Mouse (Mus musculus) left cerebral cortex, postnatal 25 days (tissue): Measurements from ENCODE around the gene Gm12666. TPM values are rescaled to one million over a fixed set of nuclear protein-coding genes. Genes with fewer than 3 reads are reported as not detected.
"Not testable (repeated sequence)": the region's sequence is repeated elsewhere in the genome, so short reads cannot be mapped to it uniquely, and the experiment has no call there.

Experiments
- DNase-seq, 2 experiments: peaks; one replicate each; pipeline ENCODE4 v3.0.0; 2022; ENCODE audit warnings: low spot score in 2 of 2, mixed read lengths in 1 of 2
- intact Hi-C: fragments of 180-260 bp; cut with DNase I; formaldehyde crosslinking; loops from one replicate; pipeline ENCODE4 v1.15.1; 2025
- total RNA-seq, 2 experiments: library from RNA; stranded (reverse); gene quantifications; 2 replicates each; pipeline ENCODE4 v1.2.3; 2021

The Gm12666 gene
- 1 to 10 TPM; 1.1 to 1.6 TPM for total RNA-seq

DNA sequence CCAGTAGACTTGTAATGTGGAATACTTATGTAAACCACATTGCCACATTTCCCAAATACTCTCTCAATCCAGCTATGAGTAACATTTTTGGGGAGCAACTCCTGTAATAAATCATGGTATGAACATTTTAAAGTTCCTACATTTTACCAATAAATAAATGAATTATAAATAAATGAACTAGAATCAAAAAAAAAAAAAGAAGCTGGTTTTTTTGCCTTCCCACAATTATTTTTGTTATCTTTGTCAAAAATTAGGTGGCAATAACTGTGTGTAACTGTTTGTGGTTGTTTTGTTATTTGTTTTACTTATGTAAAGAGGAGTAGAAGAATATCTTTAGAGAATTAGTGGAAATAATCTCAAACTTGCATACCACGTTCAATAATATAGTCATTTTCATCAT lies at the start of gene Gm12666:
Gm12666 (minus strand) TSS at position 101 of the 400 bp plus-strand sequence.
- intact Hi-C loops, result not testable (repeated sequence)

GRCm38 (mm10) chr4:92226326-92226725 lies 34.8 kb upstream of the Gm12666 start:
- intact Hi-C loops, result no loop called here
- DNase-seq, result no peak

More for the DNA sequence above, at the start of gene Gm12666:
- DNase-seq, result not testable (repeated sequence)

GRCm38 (mm10) chr4:92216286-92216685 lies 24.7 kb upstream of the Gm12666 start:
- DNase-seq, result no peak
- intact Hi-C loops, result no loop called here

GRCm38 (mm10) chr4:92152646-92153045 lies 38.9 kb downstream of the Gm12666 start:
- DNase-seq, result no peak
- intact Hi-C loops, result no loop called here

GRCm38 (mm10) chr4:92147134-92147533 lies 44.4 kb downstream of the Gm12666 start, which contains the start of gene Izumo3:
Izumo3 (minus strand) TSS chr4:92147234.
- intact Hi-C loops, result no loop called here
- DNase-seq, result no peak

Other genes with a start within 250 kb of the Gm12666 start
- gene Izumo3, start 44.5 kb downstream of the Gm12666 start, total RNA-seq, result not detected